Mouse (Mus musculus) C2C12 (cell line): ENCODE data around the gene H2-M10.3.

ENCODE experiments used
- CEBPB ChIP-seq: IDR thresholded peaks from one replicate; pipeline ENCODE4 v1.6.1; 2011; ENCODE audit warnings: low read depth, mild to moderate bottlenecking, control low read depth, moderate library complexity
- CTCF ChIP-seq: IDR thresholded peaks from one replicate; pipeline ENCODE4 v1.5.1; 2011; ENCODE audit not compliant: control insufficient read depth, insufficient read depth, insufficient read length
- FOSL1 ChIP-seq: IDR thresholded peaks from one replicate; pipeline ENCODE4 v1.8.0; 2011; ENCODE audit warnings: mild to moderate bottlenecking, low read length; ENCODE audit not compliant: poor library complexity, insufficient read depth, severe bottlenecking
- MAX ChIP-seq: IDR thresholded peaks from one replicate; pipeline ENCODE4 v1.6.1; 2011; ENCODE audit warnings: mild to moderate bottlenecking, control low read depth
- MYOD1 ChIP-seq: IDR thresholded peaks from one replicate; pipeline ENCODE4 v1.6.1; 2011; ENCODE audit warnings: low read depth; ENCODE audit not compliant: control insufficient read depth, insufficient read length
- MYOG ChIP-seq: IDR thresholded peaks from one replicate; pipeline ENCODE4 v1.6.1; 2011; ENCODE audit not compliant: control insufficient read depth, insufficient read length; ENCODE audit errors: extremely low read depth
- USF1 ChIP-seq: IDR thresholded peaks from one replicate; pipeline ENCODE4 v1.6.1; 2011; ENCODE audit warnings: low read depth, mild to moderate bottlenecking, control low read depth, moderate library complexity

- no peak for TF ChIP-seq CEBPB
- TF ChIP-seq CTCF: no peak
- no peak for TF ChIP-seq USF1
- TF ChIP-seq MYOG: no peak
- no peak for TF ChIP-seq FOSL1
- no peak for TF ChIP-seq MYOD1
- no peak for TF ChIP-seq MAX
These were observed 12.5 kb downstream of the H2-M10.3 start for GRCm38 (mm10) chr17:36355763-36356162.
